Mouse (Mus musculus) left cerebral cortex, postnatal 14 days (tissue): ENCODE measurements around the gene Rwdd1. TPM values are rescaled to one million over a fixed set of nuclear protein-coding genes. Genes with fewer than 3 reads are reported as not detected.
"Not testable (repeated sequence)": the region's sequence is repeated elsewhere in the genome, so short reads cannot be mapped to it uniquely, and the experiment has no call there.

Source experiments
- DNase-seq, 2 experiments: peaks; one replicate each; pipeline ENCODE4 v3.0.0; 2021 to 2022; ENCODE audit warnings: low spot score in 2 of 2, mixed read lengths in 1 of 2
- intact Hi-C: fragments of 180-260 bp; cut with DNase I; formaldehyde crosslinking; loops from one replicate; pipeline ENCODE4 v1.15.1; 2025
- long read RNA-seq, 2 experiments: library from polyadenylated mRNA; stranded (forward); transcript quantifications; one replicate each; pipeline ENCODE4 v2.0.0; 2021
- total RNA-seq, 2 experiments: library from RNA; stranded (reverse); gene quantifications; 2 replicates each; pipeline ENCODE4 v1.2.3; 2021

Gene Rwdd1
- total RNA-seq = 100 to 1,000 TPM in 1 of 2 experiments, 10 to 100 TPM in 1; 95.5 to 103 TPM
- long read RNA-seq, experiment 1, transcript Rwdd1-201 (7 exons, 1,090 nt) = major isoform, 64 of 70 reads
- long read RNA-seq, experiment 1, partial matches to known transcripts = 1 of 70 reads
- long read RNA-seq, experiment 1, other reads (novel, unspliced or antisense) = 5 of 70 reads
- long read RNA-seq, experiment 2, transcript Rwdd1-201 (7 exons, 1,090 nt) = major isoform, 44 of 44 reads
- long read RNA-seq, experiment 2, partial matches to known transcripts = 0 of 44 reads
- long read RNA-seq, experiment 2, other reads (novel, unspliced or antisense) = 0 of 44 reads

GRCm38 (mm10) chr10:34019302-34020075 lies at the start of gene Rwdd1:
Gene Rwdd1 (minus strand): TSS chr10:34019624.
- peak; percentile 98 for DNase-seq
- intact Hi-C loops = loop anchor here (2.0 kb wide), 1 partner anchor 261 kb away; no protein-coding TSS in a partner anchor

- intact Hi-C loops = no loop called here
- DNase-seq = no peak
These were observed 47.2 kb upstream of the Rwdd1 start for GRCm38 (mm10) chr10:34066591-34066990.

- no peak for DNase-seq
- intact Hi-C loops = no loop called here
These were observed 34.6 kb upstream of the Rwdd1 start for GRCm38 (mm10) chr10:34053987-34054386.

- intact Hi-C loops = no loop called here
- DNase-seq = no peak
These were observed 24.8 kb upstream of the Rwdd1 start, which contains the start of gene Calhm4 for GRCm38 (mm10) chr10:34044210-34044609. Gene Calhm4 (minus strand): TSS chr10:34044310.

- intact Hi-C loops = loop anchor here (2.0 to 5.0 kb wide), 3 partner anchors 60 to 289 kb away; partner anchors contain the start of gene Calhm5
- DNase-seq = no peak
These were observed 18.0 kb upstream of the Rwdd1 start, which contains the start of gene Trappc3l for GRCm38 (mm10) chr10:34037401-34037800. Gene Trappc3l (plus strand): TSS chr10:34037597.

GRCm38 (mm10) chr10:34036587-34036986 lies 17.2 kb upstream of the Rwdd1 start:
- peak; percentile 8 to 66 for DNase-seq
- intact Hi-C loops = loop anchor here (2.0 to 5.0 kb wide), 3 partner anchors 61 to 290 kb away; partner anchors contain the start of gene Calhm5

GRCm38 (mm10) chr10:34033630-34034305 lies 14.3 kb upstream of the Rwdd1 start:
- intact Hi-C loops = no loop called here
- DNase-seq = peak; percentile 67 to 79

GRCm38 (mm10) chr10:34030322-34030721 lies 10.9 kb upstream of the Rwdd1 start:
- DNase-seq = no peak
- intact Hi-C loops = no loop called here

- peak; percentile 20 to 22 for DNase-seq
- intact Hi-C loops = loop anchor here (2.0 kb wide), 1 partner anchor 262 kb away; no protein-coding TSS in a partner anchor
These were observed 600 bp downstream of the Rwdd1 start for GRCm38 (mm10) chr10:34018746-34019301.

- intact Hi-C loops = no loop called here
- DNase-seq = no peak
These were observed 6.2 kb downstream of the Rwdd1 start for GRCm38 (mm10) chr10:34013241-34013640.

GRCm38 (mm10) chr10:34012581-34012980 lies 6.8 kb downstream of the Rwdd1 start:
- no peak for DNase-seq
- intact Hi-C loops = no loop called here

GRCm38 (mm10) chr10:33998397-33998796 lies 21.0 kb downstream of the Rwdd1 start:
- no peak for DNase-seq
- intact Hi-C loops = no loop called here

- intact Hi-C loops = not testable (repeated sequence)
These were observed 22.7 kb downstream of the Rwdd1 start for GRCm38 (mm10) chr10:33996686-33997085.

GRCm38 (mm10) chr10:33986771-33987170 lies 32.7 kb downstream of the Rwdd1 start:
- peak; percentile 84 to 88 for DNase-seq
- intact Hi-C loops = no loop called here

More at GRCm38 (mm10) chr10:33996686-33997085, 22.7 kb downstream of the Rwdd1 start:
- not testable (repeated sequence) for DNase-seq

GRCm38 (mm10) chr10:33974781-33975494 lies 44.5 kb downstream of the Rwdd1 start:
- no peak for DNase-seq
- intact Hi-C loops = no loop called here

GRCm38 (mm10) chr10:33952509-33952908 lies 66.9 kb downstream of the Rwdd1 start:
- DNase-seq = no peak
- intact Hi-C loops = no loop called here

GRCm38 (mm10) chr10:33950803-33951583 lies 68.4 kb downstream of the Rwdd1 start, which contains the start of gene Zup1:
Gene Zup1 (minus strand): TSS chr10:33951269.
- intact Hi-C loops = no loop called here
- peak; percentile 83 to 85 for DNase-seq
